ENCODE assay signal across 7 mouse cellular contexts in genomic region chr2:101762955-101763386, GRCm38 (mm10).
A peak's percentile ranks its signal among the peaks of the same experiment; 100 is the strongest.
DNase-seq lines count a peak whose midpoint lies in the region; ATAC-seq and TF ChIP-seq lines count a peak whose summit lies in the region.

No protein-coding gene starts in this region.

- H3K27ac ChIP-seq in liver, embryonic 15.5 days (replicated peaks), result no peak overlapping the region
- H3K27ac ChIP-seq in neural tube, embryonic 15.5 days (replicated peaks), result no peak overlapping the region
- no peak overlapping the region for H3K27ac ChIP-seq in cerebellum, adult 2 months (ENCODE audit: insufficient read depth, low read length)

- no peak for TF ChIP-seq POLR2A in cerebellum, adult 2 months (IDR thresholded peaks at IDR 0.05; ENCODE audit: borderline replicate concordance, insufficient read depth, low read length)

- TF ChIP-seq CTCF in cerebellum, adult 2 months (IDR thresholded peaks at IDR 0.05; ENCODE audit: borderline replicate concordance, insufficient read depth, low read depth, low read length), result no peak

- H3K9ac ChIP-seq in liver, embryonic 15.5 days, result no peak overlapping the region
- H3K9ac ChIP-seq in neural tube, embryonic 15.5 days (replicated peaks), result no peak overlapping the region

- H3K27me3 ChIP-seq in liver, embryonic 15.5 days, result no peaks in the 10 kb centered on the region
- no peaks in the 10 kb centered on the region for H3K27me3 ChIP-seq in neural tube, embryonic 15.5 days (replicated peaks)
- H3K27me3 ChIP-seq in cerebellum, adult 2 months (ENCODE audit: control insufficient read depth, insufficient read depth, low read length), result no peaks in the 10 kb centered on the region

- ATAC-seq in liver, embryonic 15.5 days (ENCODE audit: insufficient read depth), result peak; percentile 58
- no peak for ATAC-seq in neural tube, embryonic 15.5 days (ENCODE audit: low FRiP score)

- H3K4me1 ChIP-seq in liver, embryonic 15.5 days (replicated peaks), result peaks cover 11% of the 10 kb centered on the region; the same call in 1 of the 2 replicates
- H3K4me1 ChIP-seq in neural tube, embryonic 15.5 days, result no peaks in the 10 kb centered on the region
- no peaks in the 10 kb centered on the region for H3K4me1 ChIP-seq in cerebellum, adult 2 months (ENCODE audit: control insufficient read depth, insufficient read depth, low read length)

- peak; percentile 24 for DNase-seq in urinary bladder, postnatal 14 days (ENCODE audit: low spot score)
- no peak for DNase-seq in urinary bladder, adult 2 months (ENCODE audit: low spot score)
- peak; percentile 30 to 33 for DNase-seq in heart, postnatal 10 days
- DNase-seq in cerebellum, adult 2 months, result no peak
- DNase-seq in layer of hippocampus, postnatal 36 days, result no peak

- no peak overlapping the region for H3K4me3 ChIP-seq in liver, embryonic 15.5 days (replicated peaks)
- H3K4me3 ChIP-seq in neural tube, embryonic 15.5 days (replicated peaks), result no peak overlapping the region
- H3K4me3 ChIP-seq in cerebellum, adult 2 months (replicated peaks; ENCODE audit: insufficient read depth, low read depth, low read length), result no peak overlapping the region

- intact Hi-C loops in heart, postnatal 10 days (cut with DNase I), result no loop called here

- WGBS in liver, embryonic 15.5 days (ENCODE audit: insufficient replicate concordance), result 16% methylated on average over 4 of the region's 4 CpGs
- 83% methylated on average over 4 of the region's 4 CpGs for WGBS in neural tube, embryonic 15.5 days
- 69% methylated on average over 4 of the region's 4 CpGs for WGBS in cerebellum, adult 2 months

- no peaks in the 10 kb centered on the region for H3K9me3 ChIP-seq in liver, embryonic 15.5 days (replicated peaks)
- H3K9me3 ChIP-seq in neural tube, embryonic 15.5 days (replicated peaks), result no peaks in the 10 kb centered on the region

- H3K36me3 ChIP-seq in liver, embryonic 15.5 days (replicated peaks), result no peaks in the 10 kb centered on the region
- H3K36me3 ChIP-seq in neural tube, embryonic 15.5 days, result no peaks in the 10 kb centered on the region

- no peak overlapping the region for H3K4me2 ChIP-seq in liver, embryonic 15.5 days
- H3K4me2 ChIP-seq in neural tube, embryonic 15.5 days, result no peak overlapping the region

Comparison
In these comparisons a context has a peak if more than half of its experiments do, and no peak if none do; other contexts are left out.
1. DNase-seq: peak in urinary bladder, postnatal 14 days (single experiment) and heart, postnatal 10 days (2 of 2); none in urinary bladder, adult 2 months (single experiment), cerebellum, adult 2 months (0 of 2) and layer of hippocampus, postnatal 36 days (0 of 2).